Mouse (Mus musculus) liver, embryonic 14.5 days (tissue): Measurements from ENCODE around the gene Nmd3.

Experiments used
- CTCF ChIP-seq: IDR thresholded peaks from 2 replicates; pipeline ENCODE4 v1.5.1; 2016; ENCODE audit warnings: antibody characterized with exemption, low read depth, control low read depth
- EP300 ChIP-seq: IDR thresholded peaks from 2 replicates; pipeline ENCODE4 v1.6.1; 2016; ENCODE audit warnings: antibody characterized with exemption, low read depth

GRCm38 (mm10) chr3:69792823-69793417 lies 71.1 kb downstream of the Nmd3 start:
- TF ChIP-seq EP300 (no peak), CTCF (no peak)
